Mouse (Mus musculus): ENCODE results near the gene Slc4a3. TPM values are rescaled to one million over a fixed set of nuclear protein-coding genes. Genes with fewer than 3 reads are reported as not detected.

Slc4a3 gene
- polyA plus RNA-seq (2012): 0.41 and 0.89 TPM in 2 replicates

GRCm38 (mm10) chr1:75545965-75546956 is at the start of gene Slc4a3:
Slc4a3 (plus strand) TSS chr1:75546266.

GRCm38 (mm10) chr1:75505956-75506831 is 39.9 kb upstream of the Slc4a3 start, which contains the start of gene Obsl1:
Obsl1 (minus strand) TSS chr1:75506452.

GRCm38 (mm10) chr1:75507006-75507405 is 39.1 kb upstream of the Slc4a3 start, which contains the start of gene Inha:
Inha (plus strand) TSS chr1:75507077.

GRCm38 (mm10) chr1:75521321-75522031 is 24.6 kb upstream of the Slc4a3 start, which contains the start of gene Stk11ip:
Stk11ip (plus strand) TSS chr1:75521529.

Other genes with a start within 250 kb of the Slc4a3 start
- gene Dnpep, start 228.3 kb upstream of the Slc4a3 start, polyA plus RNA-seq (2012): 67.1 and 68.5 TPM in 2 replicates
- gene Des, start 185.9 kb upstream of the Slc4a3 start, polyA plus RNA-seq (2012): 0.02 and 0.07 TPM in 2 replicates
- 0.53 and 1.1 TPM in 2 replicates for gene Speg, start 171.0 kb upstream of the Slc4a3 start, polyA plus RNA-seq (2012)
- gene Gmppa, start 110.3 kb upstream of the Slc4a3 start, polyA plus RNA-seq (2012): 195 and 229 TPM in 2 replicates
- gene Asic4, start 95.8 kb upstream of the Slc4a3 start, polyA plus RNA-seq (2012): 0.04 TPM in 1 of 2 replicates, not detected in the other
- 11.5 and 12.8 TPM in 2 replicates for gene Chpf, start 67.0 kb upstream of the Slc4a3 start, polyA plus RNA-seq (2012)
- 0.96 TPM in 2 replicates for gene Tmem198, start 66.7 kb upstream of the Slc4a3 start, polyA plus RNA-seq (2012)
- 2.0 and 4.2 TPM in 2 replicates for gene Obsl1, start 39.8 kb upstream of the Slc4a3 start, polyA plus RNA-seq (2012)
- 0.78 and 0.86 TPM in 2 replicates for gene Inha, start 39.2 kb upstream of the Slc4a3 start, polyA plus RNA-seq (2012)
- gene Stk11ip, start 24.7 kb upstream of the Slc4a3 start, polyA plus RNA-seq (2012): 116 and 118 TPM in 2 replicates

Data from megakaryocyte-erythroid progenitor cell, adult 5 weeks (primary cell).